Mouse (Mus musculus): ENCODE measurements around the gene St13. TPM values are rescaled to one million over a fixed set of nuclear protein-coding genes. Genes with fewer than 3 reads are reported as not detected.
A peak's percentile ranks its signal among the peaks of the same experiment; 100 is the strongest.

The St13 gene
- polyA plus RNA-seq, 1 experiment, result 4.7 TPM

GRCm38 (mm10) chr15:81329721-81330369, 70.0 kb downstream of the St13 start:
- 82% methylated on average over 5 of the region's 5 CpGs for WGBS
- H3K27ac ChIP-seq (ENCODE audit: insufficient read depth, low read depth, low read length), result peak overlapping the region; percentile 29; the same call in 1 of the 2 replicates
- no peak for TF ChIP-seq POLR2A (IDR thresholded peaks at IDR 0.05; ENCODE audit: low read depth, low read length)
- no peak for TF ChIP-seq CTCF (IDR thresholded peaks at IDR 0.05; ENCODE audit: extremely low read depth, insufficient read length, insufficient replicate concordance, low read depth, low read length)
- H3K36me3 ChIP-seq (ENCODE audit: control insufficient read depth, insufficient read depth, low read length), result peaks cover 23% of the 10 kb centered on the region
- H3K27me3 ChIP-seq (ENCODE audit: control insufficient read depth, insufficient read depth, low read length), result no peaks in the 10 kb centered on the region
- no peak overlapping the region for H3K4me3 ChIP-seq (ENCODE audit: low read depth, low read length)
- H3K4me1 ChIP-seq (ENCODE audit: control insufficient read depth, insufficient read depth, insufficient read length, low read length), result peaks cover 6% of the 10 kb centered on the region

- no peak for TF ChIP-seq CTCF (IDR thresholded peaks at IDR 0.05; ENCODE audit: extremely low read depth, insufficient read length, insufficient replicate concordance, low read depth, low read length)
- no peak for TF ChIP-seq POLR2A (IDR thresholded peaks at IDR 0.05; ENCODE audit: low read depth, low read length)
- H3K36me3 ChIP-seq (ENCODE audit: control insufficient read depth, insufficient read depth, low read length), result peaks cover 21% of the 10 kb centered on the region
- H3K4me1 ChIP-seq (ENCODE audit: control insufficient read depth, insufficient read depth, insufficient read length, low read length), result peaks cover 6% of the 10 kb centered on the region
- H3K27me3 ChIP-seq (ENCODE audit: control insufficient read depth, insufficient read depth, low read length), result no peaks in the 10 kb centered on the region
- H3K27ac ChIP-seq (ENCODE audit: insufficient read depth, low read depth, low read length), result no peak overlapping the region
- no peak overlapping the region for H3K4me3 ChIP-seq (ENCODE audit: low read depth, low read length)
- WGBS, result 94% methylated on average over 7 of the region's 7 CpGs
These were observed 72.4 kb downstream of the St13 start for GRCm38 (mm10) chr15:81327501-81327900.

- no peaks in the 10 kb centered on the region for H3K27me3 ChIP-seq (ENCODE audit: control insufficient read depth, insufficient read depth, low read length)
- H3K4me1 ChIP-seq (ENCODE audit: control insufficient read depth, insufficient read depth, insufficient read length, low read length), result no peaks in the 10 kb centered on the region
- TF ChIP-seq POLR2A (IDR thresholded peaks at IDR 0.05; ENCODE audit: low read depth, low read length), result no peak
- TF ChIP-seq CTCF (IDR thresholded peaks at IDR 0.05; ENCODE audit: extremely low read depth, insufficient read length, insufficient replicate concordance, low read depth, low read length), result no peak
- H3K27ac ChIP-seq (ENCODE audit: insufficient read depth, low read depth, low read length), result no peak overlapping the region
- H3K4me3 ChIP-seq (ENCODE audit: low read depth, low read length), result no peak overlapping the region
- peaks cover 31% of the 10 kb centered on the region for H3K36me3 ChIP-seq (ENCODE audit: control insufficient read depth, insufficient read depth, low read length)
- WGBS, result 71% methylated on average over 4 of the region's 4 CpGs
These were observed 74.9 kb downstream of the St13 start for GRCm38 (mm10) chr15:81324979-81325378.

GRCm38 (mm10) chr15:81320137-81320536, 79.7 kb downstream of the St13 start:
- TF ChIP-seq POLR2A (IDR thresholded peaks at IDR 0.05; ENCODE audit: low read depth, low read length) (no peak), CTCF (IDR thresholded peaks at IDR 0.05; ENCODE audit: extremely low read depth, insufficient read length, insufficient replicate concordance, low read depth, low read length) (no peak)
- no peak overlapping the region for H3K4me3 ChIP-seq (ENCODE audit: low read depth, low read length)
- H3K36me3 ChIP-seq (ENCODE audit: control insufficient read depth, insufficient read depth, low read length), result peaks cover 37% of the 10 kb centered on the region
- no peaks in the 10 kb centered on the region for H3K27me3 ChIP-seq (ENCODE audit: control insufficient read depth, insufficient read depth, low read length)
- no peak overlapping the region for H3K27ac ChIP-seq (ENCODE audit: insufficient read depth, low read depth, low read length)
- no peaks in the 10 kb centered on the region for H3K4me1 ChIP-seq (ENCODE audit: control insufficient read depth, insufficient read depth, insufficient read length, low read length)
- 91% methylated on average over 3 of the region's 3 CpGs for WGBS

- Histone ChIP-seq H3K27me3 (ENCODE audit: control insufficient read depth, insufficient read depth, low read length) (no peaks in the 10 kb centered on the region), H3K4me3 (ENCODE audit: low read depth, low read length) (no peak overlapping the region), H3K4me1 (ENCODE audit: control insufficient read depth, insufficient read depth, insufficient read length, low read length) (no peaks in the 10 kb centered on the region), H3K27ac (ENCODE audit: insufficient read depth, low read depth, low read length) (no peak overlapping the region), H3K36me3 (ENCODE audit: control insufficient read depth, insufficient read depth, low read length) (peaks cover 37% of the 10 kb centered on the region)
- WGBS, result 96% methylated on average over 9 of the region's 9 CpGs
- no peak for TF ChIP-seq CTCF (IDR thresholded peaks at IDR 0.05; ENCODE audit: extremely low read depth, insufficient read length, insufficient replicate concordance, low read depth, low read length)
These were observed 80.4 kb downstream of the St13 start for GRCm38 (mm10) chr15:81319462-81319861.

- 76% methylated on average over 3 of the region's 3 CpGs for WGBS
- H3K4me3 ChIP-seq (ENCODE audit: low read depth, low read length), result no peak overlapping the region
- H3K36me3 ChIP-seq (ENCODE audit: control insufficient read depth, insufficient read depth, low read length), result peaks cover 12% of the 10 kb centered on the region
- no peak overlapping the region for H3K27ac ChIP-seq (ENCODE audit: insufficient read depth, low read depth, low read length)
- 0 out of 2 replicates have a peak, but pooled peaks cover 2% of the 10 kb centered on the region for H3K4me1 ChIP-seq (ENCODE audit: control insufficient read depth, insufficient read depth, insufficient read length, low read length)
- TF ChIP-seq POLR2A (IDR thresholded peaks at IDR 0.05; ENCODE audit: low read depth, low read length), result no peak
- no peak for TF ChIP-seq CTCF (IDR thresholded peaks at IDR 0.05; ENCODE audit: extremely low read depth, insufficient read length, insufficient replicate concordance, low read depth, low read length)
- no peaks in the 10 kb centered on the region for H3K27me3 ChIP-seq (ENCODE audit: control insufficient read depth, insufficient read depth, low read length)
These were observed 85.9 kb downstream of the St13 start for GRCm38 (mm10) chr15:81313928-81314327.

Other genes starting within 250 kb of the St13 start
- gene Mrtfa, start 209.3 kb downstream of the St13 start, polyA plus RNA-seq (2012; rRNA removed), result 16.8 and 34.5 TPM in 2 replicates
- gene Mchr1, start 164.6 kb downstream of the St13 start, polyA plus RNA-seq (2012; rRNA removed), result 0.32 and 0.71 TPM in 2 replicates
- gene Slc25a17, start 39.3 kb downstream of the St13 start, polyA plus RNA-seq (2012; rRNA removed), result 5.8 and 8.8 TPM in 2 replicates
- 1.0 and 2.6 TPM in 2 replicates for gene Xpnpep3, start 61 bp upstream of the St13 start, polyA plus RNA-seq (2012; rRNA removed)
- gene Dnajb7, start 8.2 kb upstream of the St13 start, polyA plus RNA-seq (2012; rRNA removed), result not detected in 2 replicates
- 9.4 and 17.7 TPM in 2 replicates for gene Rbx1, start 66.2 kb upstream of the St13 start, polyA plus RNA-seq (2012; rRNA removed)
- 16.9 and 33.3 TPM in 2 replicates for gene Ep300, start 185.3 kb upstream of the St13 start, polyA plus RNA-seq (2012; rRNA removed)